Mouse (Mus musculus) spleen, adult 2 months (tissue): Measurements from ENCODE around the gene Lrmda.

ENCODE experiments used
- CTCF ChIP-seq: fragments of 200-500 bp; IDR thresholded peaks from 2 replicates; pipeline ENCODE4 v1.5.1; 2011; ENCODE audit warnings: mild to moderate bottlenecking, inconsistent platforms; ENCODE audit not compliant: insufficient read depth, insufficient read length, insufficient replicate concordance; ENCODE audit errors: extremely low read depth
- POLR2A ChIP-seq: fragments of 200-500 bp; IDR thresholded peaks from 2 replicates; pipeline ENCODE4 v1.6.1; 2011; ENCODE audit warnings: low read depth, low read length, inconsistent platforms

- TF ChIP-seq CTCF (no peak), POLR2A (no peak)
Measured at GRCm38 (mm10) chr14:22942569-22942968, 923.1 kb downstream of the Lrmda start.
